Comparison of ENCODE assay signal across 18 mouse cellular contexts in the genomic region with DNA sequence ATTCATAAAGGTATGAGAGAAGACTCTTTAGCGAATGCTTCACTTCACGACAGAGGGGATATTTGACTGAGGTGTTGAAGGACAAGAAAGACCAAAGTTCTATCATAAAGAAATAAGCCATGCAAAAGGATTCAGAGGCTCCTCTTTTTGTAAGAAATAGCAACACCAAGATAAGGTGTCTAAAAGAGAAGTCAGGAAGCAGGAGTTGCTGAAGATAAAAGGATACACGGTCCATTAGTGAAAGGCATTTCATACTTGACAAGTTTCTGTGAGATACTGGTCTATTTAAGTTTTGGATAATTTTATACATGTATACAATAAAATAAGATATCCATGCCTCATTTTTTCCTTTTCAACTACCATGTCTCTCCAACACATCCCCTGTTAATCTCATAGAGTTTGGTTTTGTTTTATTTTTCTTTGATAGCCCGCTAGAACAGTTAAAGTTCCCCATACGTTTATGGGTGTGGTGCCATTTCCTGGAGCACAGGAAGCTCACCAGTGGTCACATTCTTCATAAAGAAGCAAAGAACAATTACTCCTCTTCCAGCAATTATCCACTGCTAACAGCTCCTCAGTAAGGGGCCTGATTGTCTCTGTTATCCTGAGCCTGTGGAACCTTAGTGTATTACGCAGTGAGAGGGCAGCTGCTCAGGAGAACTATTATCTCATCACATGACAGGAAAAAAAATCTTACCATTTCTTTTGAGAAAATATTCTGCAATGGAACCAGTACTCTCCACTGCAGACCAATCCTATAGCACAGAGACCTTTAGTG. TPM values are rescaled to one million over a fixed set of nuclear protein-coding genes. Genes with fewer than 3 reads are reported as not detected.
A peak's percentile ranks its signal among the peaks of the same experiment; 100 is the strongest.
DNase-seq lines count a peak whose midpoint lies in the region; ATAC-seq lines count a peak whose summit lies in the region.
"Had no signal": no experiment of that assay in that cellular context is flagged by ENCODE, and none has a peak within 500 bp of the region (broad histone marks: within the 10 kb centered on the region; RNA-seq: fewer than 3 reads in every experiment).

No protein-coding gene starts in this region.

- ATAC-seq in heart, embryonic 11.5 days (replicated peaks; ENCODE audit: insufficient number of reproducible peaks, low FRiP score, low TSS enrichment), result 0 out of 2 replicates have a peak, but pooled peaks have one; percentile 49
- peak; percentile 68; the same call in 1 of the 2 replicates for ATAC-seq in liver, embryonic 12.5 days
- ATAC-seq: forebrain, embryonic 16.5 days; midbrain, embryonic 13.5 days had no signal

- WGBS in heart, embryonic 11.5 days (ENCODE audit: insufficient replicate concordance), result 52% methylated on average over 6 of the region's 6 CpGs
- WGBS in heart, embryonic 10.5 days, result 54% methylated on average over 6 of the region's 6 CpGs
- WGBS in liver, embryonic 12.5 days (ENCODE audit: insufficient replicate concordance), result 24% methylated on average over 6 of the region's 6 CpGs

- no peaks in the 10 kb centered on the region for H3K4me1 ChIP-seq in heart, embryonic 11.5 days (ENCODE audit: control insufficient read depth, insufficient read depth, low read length)
- H3K4me1 ChIP-seq in heart, embryonic 10.5 days, result no peaks in the 10 kb centered on the region
- H3K4me1 ChIP-seq in liver, embryonic 12.5 days, result 0 out of 2 replicates have a peak, but pooled peaks cover 3% of the 10 kb centered on the region
- H3K4me1 ChIP-seq: kidney, embryonic 15.5 days; midbrain, embryonic 13.5 days had no signal

- no peak overlapping the region for H3K4me3 ChIP-seq in heart, embryonic 11.5 days (ENCODE audit: low read depth, low read length)
- no peak overlapping the region for H3K4me3 ChIP-seq in heart, embryonic 10.5 days
- H3K4me3 ChIP-seq in liver, embryonic 12.5 days, result no peak overlapping the region
- H3K4me3 ChIP-seq: kidney, embryonic 15.5 days; midbrain, embryonic 13.5 days had no signal

- no peaks in the 10 kb centered on the region for H3K36me3 ChIP-seq in heart, embryonic 11.5 days (ENCODE audit: control insufficient read depth, insufficient read depth, low read length)
- H3K36me3 ChIP-seq in heart, embryonic 10.5 days, result 0 out of 2 replicates have a peak, but pooled peaks cover under 1% of the 10 kb centered on the region
- no peaks in the 10 kb centered on the region for H3K36me3 ChIP-seq in liver, embryonic 12.5 days

- no peaks in the 10 kb centered on the region for H3K9me3 ChIP-seq in heart, embryonic 11.5 days (replicated peaks; ENCODE audit: control insufficient read depth, low read length)
- no peaks in the 10 kb centered on the region for H3K9me3 ChIP-seq in heart, embryonic 10.5 days
- H3K9me3 ChIP-seq in liver, embryonic 12.5 days (replicated peaks), result no peaks in the 10 kb centered on the region
- H3K9me3 ChIP-seq: kidney, embryonic 15.5 days; midbrain, embryonic 13.5 days had no signal

- no peak overlapping the region for H3K9ac ChIP-seq in heart, embryonic 11.5 days (ENCODE audit: low read depth, low read length)
- no peak overlapping the region for H3K9ac ChIP-seq in liver, embryonic 12.5 days
- H3K9ac ChIP-seq: kidney, embryonic 15.5 days; lung, embryonic 14.5 days; midbrain, embryonic 13.5 days had no signal

- DNase-seq in heart, embryonic 10.5 days (ENCODE audit: low spot score), result no peak
- DNase-seq in spleen, postnatal 36 days (ENCODE audit: low spot score in 2 of 2), result peak; percentile 38 to 41
- no peak for DNase-seq in spleen, postnatal 14 days (ENCODE audit: low spot score in 2 of 2)
- DNase-seq in layer of hippocampus, adult 18-20 months (ENCODE audit: low spot score in 2 of 2), result no peak
- DNase-seq in right cerebral cortex, postnatal 14 days, result no peak
- no peak for DNase-seq in retina, embryonic 14.5 days (ENCODE audit: low spot score)
- DNase-seq: adrenal gland, adult 2 months; cerebellum, adult 2 months; embryo, embryonic 11 days; layer of hippocampus, adult 9-11 months; lung, embryonic 14.5 days; right cerebral cortex, postnatal 4 days; thymus, postnatal 36 days had no signal

- H3K27me3 ChIP-seq in heart, embryonic 11.5 days (ENCODE audit: control insufficient read depth, insufficient read depth, low read length), result no peaks in the 10 kb centered on the region
- H3K27me3 ChIP-seq in heart, embryonic 10.5 days (ENCODE audit: insufficient read depth, poor library complexity, severe bottlenecking), result no peaks in the 10 kb centered on the region
- H3K27me3 ChIP-seq in liver, embryonic 12.5 days (replicated peaks), result no peaks in the 10 kb centered on the region
- H3K27me3 ChIP-seq: kidney, embryonic 15.5 days; midbrain, embryonic 13.5 days had no signal

- H3K4me2 ChIP-seq in heart, embryonic 11.5 days, result no peak overlapping the region
- no peak overlapping the region; the same call in 1 of the 2 replicates for H3K4me2 ChIP-seq in liver, embryonic 12.5 days
- H3K4me2 ChIP-seq: kidney, embryonic 15.5 days; lung, embryonic 14.5 days; midbrain, embryonic 13.5 days had no signal

- H3K27ac ChIP-seq in heart, embryonic 11.5 days (ENCODE audit: low read depth, low read length), result no peak overlapping the region
- H3K27ac ChIP-seq in heart, embryonic 10.5 days, result no peak overlapping the region
- no peak overlapping the region for H3K27ac ChIP-seq in liver, embryonic 12.5 days
- H3K27ac ChIP-seq: kidney, embryonic 15.5 days; midbrain, embryonic 13.5 days had no signal

RNA-seq across cellular contexts. Expression of a gene that starts 11.1 kb away (rescaled TPM):
- 88.5 and 89.1 TPM in 2 replicates for polyA plus RNA-seq in heart, embryonic 11.5 days (2014; fragmentation: Nextera tagmentation; extraction: Ambion mirVana)
- polyA plus RNA-seq in heart, embryonic 10.5 days (2016; fragmentation: Nextera tagmentation; extraction: Ambion mirVana), result 85.4 and 91.6 TPM in 2 replicates
- 78.6 and 85.7 TPM in 2 replicates for polyA plus RNA-seq in liver, embryonic 12.5 days (2016; fragmentation: Nextera tagmentation; extraction: Ambion mirVana)
- total RNA-seq in layer of hippocampus, adult 18-20 months (2021), result 10 to 100 TPM; 46.4 to 50.1 TPM

Comparison
In these comparisons a context has a peak if more than half of its experiments do, and no peak if none do; other contexts are left out.
1. DNase-seq: peak in spleen, postnatal 36 days (2 of 2); none in heart, embryonic 10.5 days (single experiment), spleen, postnatal 14 days (0 of 2), layer of hippocampus, adult 18-20 months (0 of 2), right cerebral cortex, postnatal 14 days (single experiment) and retina, embryonic 14.5 days (single experiment).